Mouse (Mus musculus) C2C12 (cell line): ENCODE results near the gene Pou2f3. TPM values are rescaled to one million over a fixed set of nuclear protein-coding genes. Genes with fewer than 3 reads are reported as not detected.

Experiments
- H3K27me3 ChIP-seq: one replicate; pipeline ENCODE4 v1.6.1; 2011; ENCODE audit not compliant: control insufficient read depth, insufficient read depth, insufficient read length
- H3K36me3 ChIP-seq: one replicate; pipeline ENCODE4 v1.6.1; 2011; ENCODE audit not compliant: control insufficient read depth, insufficient read depth
- H3K4me3 ChIP-seq: one replicate; pipeline ENCODE4 v1.5.1; 2011; ENCODE audit warnings: mild to moderate bottlenecking, control low read depth; ENCODE audit not compliant: poor library complexity, insufficient read depth, severe bottlenecking
- H3K79me2 ChIP-seq: one replicate; pipeline ENCODE4 v1.6.1; 2011; ENCODE audit not compliant: control insufficient read depth, insufficient read depth
- H3K79me3 ChIP-seq: one replicate; pipeline ENCODE4 v1.6.1; 2011; ENCODE audit warnings: low read depth, control low read depth
- H3ac ChIP-seq: one replicate; pipeline ENCODE3; 2011; ENCODE audit warnings: low read depth; ENCODE audit not compliant: control insufficient read depth, insufficient read length
- CEBPB ChIP-seq: IDR thresholded peaks from one replicate; pipeline ENCODE4 v1.6.1; 2011; ENCODE audit warnings: low read depth, mild to moderate bottlenecking, control low read depth, moderate library complexity
- CTCF ChIP-seq: IDR thresholded peaks from one replicate; pipeline ENCODE4 v1.5.1; 2011; ENCODE audit not compliant: control insufficient read depth, insufficient read depth, insufficient read length
- FOSL1 ChIP-seq: IDR thresholded peaks from one replicate; pipeline ENCODE4 v1.8.0; 2011; ENCODE audit warnings: mild to moderate bottlenecking, low read length; ENCODE audit not compliant: poor library complexity, insufficient read depth, severe bottlenecking
- MAX ChIP-seq: IDR thresholded peaks from one replicate; pipeline ENCODE4 v1.6.1; 2011; ENCODE audit warnings: mild to moderate bottlenecking, control low read depth
- MYOD1 ChIP-seq: IDR thresholded peaks from one replicate; pipeline ENCODE4 v1.6.1; 2011; ENCODE audit warnings: low read depth; ENCODE audit not compliant: control insufficient read depth, insufficient read length
- MYOG ChIP-seq: IDR thresholded peaks from one replicate; pipeline ENCODE4 v1.6.1; 2011; ENCODE audit not compliant: control insufficient read depth, insufficient read length; ENCODE audit errors: extremely low read depth
- USF1 ChIP-seq: IDR thresholded peaks from one replicate; pipeline ENCODE4 v1.6.1; 2011; ENCODE audit warnings: low read depth, mild to moderate bottlenecking, control low read depth, moderate library complexity
- polyA plus RNA-seq: library from polyadenylated mRNA; unstranded; fragments of >200 nt; fragmentation: generic; extraction: Trizol; gene quantifications from one replicate; pipeline ENCODE4 v1.2.1, GENCODE M21; 2012; ENCODE audit warnings: missing spikeins

The Pou2f3 gene
- polyA plus RNA-seq, 1 experiment: not detected

DNA sequence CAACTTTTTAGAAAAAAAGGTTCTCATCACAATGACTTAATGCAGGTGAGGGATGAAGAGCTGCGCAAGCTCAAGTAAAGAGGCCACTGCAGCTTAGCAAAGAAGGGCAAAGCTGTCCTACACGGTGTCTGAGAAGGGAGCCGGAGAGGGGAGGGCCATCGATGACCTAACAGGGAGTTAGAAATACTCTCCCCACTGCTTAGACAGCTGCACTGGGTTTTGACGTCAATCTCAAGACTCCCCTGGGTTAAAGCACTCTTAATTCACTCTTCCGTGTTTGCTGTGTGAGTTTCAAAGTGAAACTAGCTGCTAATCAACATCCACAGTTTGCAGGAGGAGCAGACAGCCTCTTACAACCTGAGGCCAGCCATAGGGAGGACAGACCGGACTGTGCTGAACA is 134.0 kb downstream of the Pou2f3 start:
- no peak overlapping the region for H3ac ChIP-seq
- peaks cover 81% of the 10 kb centered on the region for H3K79me3 ChIP-seq
- TF ChIP-seq USF1 (no peak), MAX (no peak), FOSL1 (no peak), MYOD1 (no peak), CEBPB (no peak), CTCF (no peak), MYOG (no peak)
- peaks cover 97% of the 10 kb centered on the region for H3K79me2 ChIP-seq
- no peaks in the 10 kb centered on the region for H3K27me3 ChIP-seq
- H3K4me3 ChIP-seq: no peak overlapping the region
- no peaks in the 10 kb centered on the region for H3K36me3 ChIP-seq

GRCm38 (mm10) chr9:43074611-43075010 is 135.6 kb downstream of the Pou2f3 start:
- no peak overlapping the region for H3K4me3 ChIP-seq
- H3K27me3 ChIP-seq: no peaks in the 10 kb centered on the region
- H3K79me2 ChIP-seq: peaks cover 97% of the 10 kb centered on the region
- H3ac ChIP-seq: no peak overlapping the region
- H3K36me3 ChIP-seq: no peaks in the 10 kb centered on the region
- TF ChIP-seq CEBPB: no peak
- no peak for TF ChIP-seq MYOD1
- TF ChIP-seq MYOG: no peak
- TF ChIP-seq MAX: no peak
- no peak for TF ChIP-seq USF1
- TF ChIP-seq FOSL1: no peak
- no peak for TF ChIP-seq CTCF
- H3K79me3 ChIP-seq: peaks cover 72% of the 10 kb centered on the region

Other genes starting within 250 kb of the Pou2f3 start
- gene Arhgef12, start 103.1 kb downstream of the Pou2f3 start, polyA plus RNA-seq: 13.8 TPM
- gene Tmem136, start 93.8 kb downstream of the Pou2f3 start, polyA plus RNA-seq: 0.12 TPM
- gene Oaf, start 29.5 kb upstream of the Pou2f3 start, polyA plus RNA-seq: 86.9 TPM
- gene Trim29, start 100.5 kb upstream of the Pou2f3 start, polyA plus RNA-seq: 0.02 TPM